Mouse (Mus musculus) central nervous system, embryonic 11.5 days (tissue): ENCODE data around the gene Olfr101. TPM values are rescaled to one million over a fixed set of nuclear protein-coding genes. Genes with fewer than 3 reads are reported as not detected.

ENCODE experiments used
- polyA plus RNA-seq: library from polyadenylated mRNA; depleted of rRNA; stranded (reverse); fragments of >200 nt; gene quantifications from 2 replicates; pipeline ENCODE4 v1.2.3, GENCODE M21; 2012; rRNA removed

The Olfr101 gene
- polyA plus RNA-seq = not detected in 2 replicates

GRCm38 (mm10) chr17:37304213-37304612, at the start of gene Olfr101:
Gene Olfr101, minus strand, starts transcription at chr17:37304313.

GRCm38 (mm10) chr17:37339598-37339997, 35.5 kb upstream of the Olfr101 start, which contains the start of gene Olfr103:
Gene Olfr103, minus strand, starts transcription at chr17:37339698.

GRCm38 (mm10) chr17:37316954-37317353, 12.8 kb upstream of the Olfr101 start, which contains the start of gene Olfr102:
Gene Olfr102, minus strand, starts transcription at chr17:37317054.

GRCm38 (mm10) chr17:37283360-37283759, 20.8 kb downstream of the Olfr101 start, which contains the start of gene Olfr99:
Gene Olfr99, minus strand, starts transcription at chr17:37283460.

GRCm38 (mm10) chr17:37270058-37270701, 33.9 kb downstream of the Olfr101 start, which contains the start of gene H2-M3:
Gene H2-M3, plus strand, starts transcription at chr17:37270220.

GRCm38 (mm10) chr17:37263626-37264025, 40.5 kb downstream of the Olfr101 start, which contains the start of gene Olfr98:
Gene Olfr98, minus strand, starts transcription at chr17:37263749.

Other genes with a start within 250 kb of the Olfr101 start
- not detected in 2 replicates for gene Olfr90, start 215.8 kb downstream of the Olfr101 start, polyA plus RNA-seq
- not detected in 2 replicates for gene Olfr91, start 206.0 kb downstream of the Olfr101 start, polyA plus RNA-seq
- not detected in 2 replicates for gene Olfr92, start 184.2 kb downstream of the Olfr101 start, polyA plus RNA-seq
- not detected in 2 replicates for gene Olfr93, start 142.8 kb downstream of the Olfr101 start, polyA plus RNA-seq
- not detected in 2 replicates for gene Ubd, start 110.4 kb downstream of the Olfr101 start, polyA plus RNA-seq
- not detected in 2 replicates for gene Olfr94, start 103.3 kb downstream of the Olfr101 start, polyA plus RNA-seq
- gene Olfr95, start 91.2 kb downstream of the Olfr101 start, polyA plus RNA-seq = not detected in 2 replicates
- gene Olfr96, start 84.2 kb downstream of the Olfr101 start, polyA plus RNA-seq = not detected in 2 replicates
- not detected in 2 replicates for gene Olfr97, start 67.0 kb downstream of the Olfr101 start, polyA plus RNA-seq
- gene Olfr98, start 40.6 kb downstream of the Olfr101 start, polyA plus RNA-seq = not detected in 2 replicates
- gene H2-M3, start 34.1 kb downstream of the Olfr101 start, polyA plus RNA-seq = 0.97 and 1.1 TPM in 2 replicates
- gene Olfr99, start 20.9 kb downstream of the Olfr101 start, polyA plus RNA-seq = not detected in 2 replicates
- not detected in 2 replicates for gene Olfr102, start 12.7 kb upstream of the Olfr101 start, polyA plus RNA-seq
- gene Olfr103, start 35.4 kb upstream of the Olfr101 start, polyA plus RNA-seq = not detected in 2 replicates
- not detected in 2 replicates for gene Olfr104-ps, start 55.3 kb upstream of the Olfr101 start, polyA plus RNA-seq
- not detected in 2 replicates for gene Olfr105-ps, start 74.7 kb upstream of the Olfr101 start, polyA plus RNA-seq
- gene Olfr106-ps, start 86.1 kb upstream of the Olfr101 start, polyA plus RNA-seq = not detected in 2 replicates
- not detected in 2 replicates for gene Olfr107, start 94.9 kb upstream of the Olfr101 start, polyA plus RNA-seq
- gene Olfr108, start 141.2 kb upstream of the Olfr101 start, polyA plus RNA-seq = not detected in 2 replicates
- gene Olfr109, start 154.6 kb upstream of the Olfr101 start, polyA plus RNA-seq = not detected in 2 replicates
- not detected in 2 replicates for gene H2-M2, start 179.2 kb upstream of the Olfr101 start, polyA plus RNA-seq
- gene Olfr110, start 188.2 kb upstream of the Olfr101 start, polyA plus RNA-seq = not detected in 2 replicates
- gene Olfr111, start 203.7 kb upstream of the Olfr101 start, polyA plus RNA-seq = 0.04 and 0.10 TPM in 2 replicates